Mouse (Mus musculus) cerebellum, adult 11-12 months (tissue): Measurements from ENCODE around the gene Defa2.
"Not testable (repeated sequence)": the region's sequence is repeated elsewhere in the genome, so short reads cannot be mapped to it uniquely, and the experiment has no call there.

Experiments used
- DNase-seq: peaks from one replicate; pipeline ENCODE4 v3.0.0; 2022

Defa2 gene

GRCm38 (mm10) chr8:21378215-21378614 lies at the start of gene Defa2:
Defa2 (plus strand) TSS chr8:21378515.
- not testable (repeated sequence) for DNase-seq

- DNase-seq = not testable (repeated sequence)
Observed at GRCm38 (mm10) chr8:21391511-21391910, 13.2 kb downstream of the Defa2 start, which contains the start of gene Defa33. Defa33 (plus strand) TSS chr8:21391811.

GRCm38 (mm10) chr8:21427111-21427510 lies 48.8 kb downstream of the Defa2 start, which contains the start of gene Defa36:
Defa36 (plus strand) TSS chr8:21427411.
- DNase-seq = not testable (repeated sequence)
